Mouse (Mus musculus) ovary, postnatal 36 days (tissue): ENCODE measurements at regions not wholly inside any gene's neighbourhood (a gene's known extent, or its start where the extent isn't known, plus 50 kb on each side); places are given as distances from the start of the nearest gene placed in this dataset.
A peak's percentile ranks its signal among the peaks of the same experiment; 100 is the strongest.

Experiments
- DNase-seq: peaks from one replicate; pipeline ENCODE4 v3.0.0; 2022; ENCODE audit warnings: low spot score, mixed read lengths

GRCm38 (mm10) chr1:14513662-14514061, 1579.5 kb downstream of the 4930444P10Rik start:
- DNase-seq, result no peak

- no peak for DNase-seq
These were observed 1580.4 kb downstream of the 4930444P10Rik start for GRCm38 (mm10) chr1:14512481-14513285.

- DNase-seq, result peak; percentile 9
These were observed 1586.1 kb downstream of the 4930444P10Rik start for GRCm38 (mm10) chr1:14506831-14507690.

- peak; percentile 19 for DNase-seq
These were observed 1586.8 kb downstream of the 4930444P10Rik start for GRCm38 (mm10) chr1:14506201-14506830.

GRCm38 (mm10) chr1:14505741-14506140, 1587.4 kb downstream of the 4930444P10Rik start:
- no peak for DNase-seq

GRCm38 (mm10) chr1:14504767-14505343, 1588.3 kb downstream of the 4930444P10Rik start:
- no peak for DNase-seq

- peak; percentile 16 for DNase-seq
These were observed 1589.0 kb downstream of the 4930444P10Rik start for GRCm38 (mm10) chr1:14503881-14504742.

GRCm38 (mm10) chr1:14503193-14503800, 1589.8 kb downstream of the 4930444P10Rik start:
- DNase-seq, result no peak

- DNase-seq, result no peak
These were observed 1594.0 kb downstream of the 4930444P10Rik start for GRCm38 (mm10) chr1:14499105-14499504.

GRCm38 (mm10) chr1:14490026-14490425, 1603.1 kb downstream of the 4930444P10Rik start:
- no peak for DNase-seq

- DNase-seq, result no peak
These were observed 1605.4 kb downstream of the 4930444P10Rik start for GRCm38 (mm10) chr1:14487708-14488127.

- no peak for DNase-seq
These were observed 1607.4 kb downstream of the 4930444P10Rik start for GRCm38 (mm10) chr1:14485746-14486145.

GRCm38 (mm10) chr1:14484121-14484916, 1608.8 kb downstream of the 4930444P10Rik start:
- DNase-seq, result no peak

GRCm38 (mm10) chr1:14472294-14472693, 1620.8 kb downstream of the 4930444P10Rik start:
- no peak for DNase-seq

- no peak for DNase-seq
These were observed 1621.6 kb downstream of the 4930444P10Rik start for GRCm38 (mm10) chr1:14471551-14471950.

- DNase-seq, result no peak
These were observed 1628.2 kb downstream of the 4930444P10Rik start for GRCm38 (mm10) chr1:14464788-14465482.

GRCm38 (mm10) chr1:14462496-14462895, 1630.6 kb downstream of the 4930444P10Rik start:
- DNase-seq, result no peak

- DNase-seq, result no peak
These were observed 1632.3 kb downstream of the 4930444P10Rik start for GRCm38 (mm10) chr1:14460811-14461210.

GRCm38 (mm10) chr1:14429326-14429725, 1663.8 kb downstream of the 4930444P10Rik start:
- no peak for DNase-seq
